Mouse (Mus musculus) testis, postnatal 14 days (tissue): ENCODE results near the gene Jmjd8.

Experiments used
- DNase-seq: peaks from one replicate; pipeline ENCODE4 v3.0.0; 2021; ENCODE audit warnings: low spot score

Jmjd8 gene

DNA sequence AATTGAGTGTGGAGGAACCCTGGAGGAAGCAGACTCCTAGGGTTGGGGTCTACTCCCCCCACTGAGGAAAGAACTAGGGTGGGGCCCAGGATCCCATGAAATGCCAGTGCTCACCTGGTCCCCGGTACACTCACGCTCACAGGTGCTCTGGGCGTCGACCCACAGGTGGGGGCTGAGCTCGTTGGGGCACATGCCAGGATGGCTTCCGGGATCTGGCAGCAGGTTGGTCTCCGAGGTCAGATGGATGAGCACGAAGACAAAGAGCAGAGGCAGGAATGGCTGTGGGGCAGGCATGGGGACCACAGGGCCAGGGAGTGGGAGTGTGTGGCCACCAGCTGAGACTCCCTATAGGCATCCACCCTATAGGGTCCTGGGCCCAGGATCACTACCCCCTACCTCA lies 51.1 kb downstream of the Jmjd8 start:
- no peak for DNase-seq

DNA sequence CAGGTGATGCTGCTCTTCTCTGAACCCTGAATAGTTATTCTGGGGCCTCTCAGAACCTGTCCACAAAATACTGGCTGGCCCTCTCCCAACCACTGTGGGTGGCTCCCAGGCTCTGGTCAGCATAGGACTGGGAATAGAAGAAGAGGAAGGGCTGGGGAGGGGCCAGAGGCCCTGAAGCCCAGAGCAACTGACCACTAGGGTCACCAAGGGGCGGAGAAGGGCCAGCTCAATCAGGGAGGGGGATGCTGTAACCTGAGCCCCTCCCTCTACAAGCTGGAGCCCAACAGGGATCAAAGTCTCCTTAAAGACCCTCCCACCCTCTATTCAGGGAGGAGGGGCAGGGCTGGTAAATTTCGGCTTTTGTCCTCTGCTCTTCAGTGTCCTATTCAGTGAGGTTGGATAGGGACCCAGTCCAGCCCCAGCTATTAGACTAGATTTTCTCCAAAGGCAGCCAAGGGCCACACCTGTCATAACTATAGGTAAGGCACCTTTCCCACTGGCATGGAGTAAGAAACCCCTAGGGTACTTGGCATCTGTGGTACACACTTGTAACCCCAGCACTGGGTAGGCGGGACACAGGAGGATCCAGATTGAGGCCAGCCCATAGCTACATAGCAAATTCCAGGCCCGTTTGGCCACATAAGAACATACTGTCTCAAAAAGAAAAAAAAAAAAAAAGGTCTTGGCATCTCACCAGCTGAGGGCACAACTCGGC lies 51.7 kb downstream of the Jmjd8 start, which contains the start of gene Wfikkn1:
Wfikkn1 (minus strand) TSS at position 663 of the 715 bp plus-strand sequence.
- DNase-seq: no peak

DNA sequence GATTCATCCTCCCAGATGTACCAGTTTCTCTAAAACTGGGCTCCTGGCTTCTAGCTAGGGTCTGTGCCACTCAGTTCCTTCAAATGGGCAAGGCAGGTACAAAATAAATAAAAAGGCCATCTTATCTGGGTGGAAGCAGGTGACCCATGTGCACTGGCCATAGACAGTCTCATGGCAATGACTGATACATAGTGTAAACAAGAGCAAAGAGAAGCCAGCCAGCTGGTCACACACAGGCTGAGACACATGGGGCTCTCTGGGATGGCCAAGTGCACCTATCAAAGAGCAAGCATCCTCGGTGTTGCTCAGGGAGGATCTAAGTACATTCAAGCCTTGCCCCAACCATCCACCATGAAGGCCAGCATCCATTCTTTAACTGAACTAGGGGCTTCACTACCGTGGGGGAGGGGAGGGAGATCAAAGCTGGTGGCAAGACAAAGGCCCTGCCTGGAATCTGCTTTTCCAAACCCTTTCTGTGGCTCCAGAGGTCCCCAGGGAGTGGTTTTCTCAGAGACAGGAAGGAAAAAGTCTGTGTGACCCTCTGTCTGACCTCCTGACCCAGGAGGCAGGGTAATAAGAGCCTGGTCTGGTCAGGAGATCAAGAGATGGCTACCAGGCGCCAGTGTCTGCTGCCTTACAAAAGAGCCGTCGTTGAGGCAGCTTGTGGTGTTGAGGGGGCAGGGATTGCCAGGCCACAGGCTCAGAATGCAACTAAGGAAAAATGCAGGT lies 52.4 kb downstream of the Jmjd8 start:
- no peak for DNase-seq
